Mouse (Mus musculus) embryonic fibroblast, embryonic 13.5 days (primary cell): ENCODE measurements around the gene Bhlhb9.

Experiments
- CTCF ChIP-seq: IDR thresholded peaks from 2 replicates; pipeline ENCODE4 v1.5.1; 2011; ENCODE audit warnings: mild to moderate bottlenecking, control low read depth, low read length, moderate library complexity, borderline replicate concordance; ENCODE audit not compliant: insufficient read depth
- POLR2A ChIP-seq: IDR thresholded peaks from 2 replicates; pipeline ENCODE4 v1.6.1; 2011; ENCODE audit warnings: low read depth, mild to moderate bottlenecking, control low read depth, low read length, moderate library complexity

DNA sequence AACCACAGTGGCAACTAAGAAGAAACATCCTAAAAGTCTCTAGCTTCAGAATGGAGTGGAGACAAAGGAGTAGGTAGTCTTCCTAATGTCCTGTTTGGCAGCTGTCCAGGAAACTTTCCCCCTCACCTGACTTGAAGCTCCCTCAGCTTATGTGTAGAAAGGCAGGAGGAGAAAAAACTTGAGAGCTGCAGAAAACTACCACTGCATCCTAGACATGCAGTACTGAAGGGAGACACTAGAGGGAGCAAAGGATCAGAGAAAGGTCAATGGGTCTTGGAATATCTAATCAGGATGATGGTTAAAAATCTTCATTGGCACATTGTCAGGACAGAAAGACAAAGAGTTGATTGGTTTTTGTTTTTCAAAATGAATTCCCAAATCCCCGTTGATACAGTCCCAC, 8.4 kb downstream of the Bhlhb9 start:
- no peak for TF ChIP-seq CTCF
- no peak for TF ChIP-seq POLR2A
